Mouse (Mus musculus) liver, embryonic 14.5 days (tissue): ENCODE results near the gene Insr. TPM values are rescaled to one million over a fixed set of nuclear protein-coding genes. Genes with fewer than 3 reads are reported as not detected.
"Not testable (repeated sequence)": the region's sequence is repeated elsewhere in the genome, so short reads cannot be mapped to it uniquely, and the experiment has no call there.

Source experiments
- ATAC-seq: fragments of 200-750 bp; cut with Nextera tagmentation; 2 replicates; pipeline ENCODE4 v1.8.0; 2017; ENCODE audit warnings: moderate number of reproducible peaks, mild to moderate bottlenecking, moderate library complexity; ENCODE audit not compliant: insufficient read depth
- DNase-seq, 3 experiments: peaks; one replicate each; pipeline ENCODE4 v3.0.0-alpha.2; 2012 to 2013; ENCODE audit warnings: low read depth in 3 of 3, low spot score in 3 of 3
- H3K27ac ChIP-seq: fragments of 300-500 bp; sonication (generic); 2 replicates; pipeline ENCODE4 v1.5.1; 2014; ENCODE audit warnings: moderate library complexity, mild to moderate bottlenecking, control low read depth, inconsistent platforms
- H3K27me3 ChIP-seq: fragments of 300-500 bp; sonication (generic); 2 replicates; pipeline ENCODE4 v1.6.1; 2014; ENCODE audit warnings: mild to moderate bottlenecking, low read length, moderate library complexity; ENCODE audit not compliant: control insufficient read depth, insufficient read depth
- H3K36me3 ChIP-seq: fragments of 300-500 bp; sonication (generic); replicated peaks from 2 replicates; pipeline ENCODE4 v1.6.1; 2014; ENCODE audit warnings: low read depth; ENCODE audit not compliant: control insufficient read depth, insufficient read depth
- H3K4me1 ChIP-seq, 2 experiments: fragments of 200-500 bp in 1 of 2; fragments of 300-500 bp in 1 of 2; sonication (generic) in 1 of 2; replicated peaks; 2 replicates each; pipeline ENCODE4 v1.6.1; 2012 to 2014; ENCODE audit warnings: antibody characterized with exemption in 1 of 2, inconsistent platforms in 1 of 2, low read length in 1 of 2; ENCODE audit not compliant: control insufficient read depth in 2 of 2, insufficient read depth in 2 of 2
- H3K4me2 ChIP-seq: fragments of 300-500 bp; sonication (generic); 2 replicates; pipeline ENCODE4 v1.6.1; 2014; ENCODE audit warnings: low read depth, mild to moderate bottlenecking, control low read depth, moderate library complexity
- H3K4me3 ChIP-seq, 2 experiments: fragments of 200-500 bp in 1 of 2; fragments of 300-500 bp in 1 of 2; sonication (generic) in 1 of 2; 2 replicates each; pipeline ENCODE4 v1.5.1; 2012 to 2014; ENCODE audit warnings: low read depth in 2 of 2, low read length in 2 of 2, mild to moderate bottlenecking in 2 of 2, control low read depth in 1 of 2, inconsistent platforms in 1 of 2, moderate library complexity in 1 of 2; ENCODE audit not compliant: insufficient read depth in 1 of 2
- H3K9ac ChIP-seq: fragments of 300-500 bp; sonication (generic); replicated peaks from 2 replicates; pipeline ENCODE4 v1.6.1; 2014; ENCODE audit warnings: mild to moderate bottlenecking, control low read depth, moderate library complexity
- H3K9me3 ChIP-seq: fragments of 300-500 bp; sonication (generic); 2 replicates; pipeline ENCODE4 v1.6.1; 2016; ENCODE audit warnings: low read length, mixed read lengths; ENCODE audit not compliant: control insufficient read depth
- CTCF ChIP-seq: IDR thresholded peaks from 2 replicates; pipeline ENCODE4 v1.5.1; 2016; ENCODE audit warnings: antibody characterized with exemption, low read depth, control low read depth
- EP300 ChIP-seq: IDR thresholded peaks from 2 replicates; pipeline ENCODE4 v1.6.1; 2016; ENCODE audit warnings: antibody characterized with exemption, low read depth
- WGBS: fragments of 180-500 bp; shearing (Covaris S2); extraction: QIAGEN DNeasy Blood & Tissue Kit; methylation state at CpG from one replicate; pipeline ENCODE4 v1.1.7; 2014; ENCODE audit not compliant: insufficient replicate concordance; 5-methylcytosine and 5-hydroxymethylcytosine counted together
- microRNA-seq: library from miRNA; unstranded; fragments of <30 nt; microRNA quantifications from one replicate; pipeline ENCODE4, GENCODE M21; 2016
- polyA plus RNA-seq, 2 experiments: library from polyadenylated mRNA; depleted of rRNA in 1 of 2; stranded (reverse) in 1 of 2; unstranded in 1 of 2; fragments of >200 nt; fragmentation: Nextera tagmentation in 1 of 2; extraction: Ambion mirVana in 1 of 2; gene quantifications; 2 replicates each; pipeline versions ENCODE4 v1.2.1 to v1.2.3; 2012 to 2014

Gene Insr
- polyA plus RNA-seq, 2 experiments = 4.4 to 9.2 TPM

- TF ChIP-seq CTCF (no peak), EP300 (no peak)
- no peaks in the 10 kb centered on the region for H3K9me3 ChIP-seq
- H3K4me1 ChIP-seq = no peaks in the 10 kb centered on the region
- H3K4me3 ChIP-seq = no peak overlapping the region
- no peak overlapping the region for H3K4me2 ChIP-seq
- no peak overlapping the region for H3K9ac ChIP-seq
- no peak overlapping the region for H3K27ac ChIP-seq
- H3K36me3 ChIP-seq = no peaks in the 10 kb centered on the region
- no peak for DNase-seq
- H3K27me3 ChIP-seq = no peaks in the 10 kb centered on the region
- WGBS = 56% methylated on average over 1 of the region's 1 CpGs
- no peak for ATAC-seq
Observed at GRCm38 (mm10) chr8:3146506-3146905, 132.9 kb downstream of the Insr start.

- H3K4me2 ChIP-seq, H3K9me3 ChIP-seq, H3K27ac ChIP-seq, H3K4me1 ChIP-seq, DNase-seq, H3K4me3 ChIP-seq, H3K27me3 ChIP-seq, H3K36me3 ChIP-seq, ATAC-seq, H3K9ac ChIP-seq: not testable (repeated sequence)
- 68% methylated on average over 5 of the region's 5 CpGs for WGBS
Observed at GRCm38 (mm10) chr8:3100416-3100815, 179.0 kb downstream of the Insr start.

Small RNA genes within 50 kb of the gene (microRNA-seq; reads per million reads assigned to microRNA genes)
- gene Gm25775 = not detected

Other genes starting within 250 kb of the Insr start
- gene A430078G23Rik, start 73.8 kb upstream of the Insr start, polyA plus RNA-seq (2012; rRNA removed) = 0.31 and 0.33 TPM in 2 replicates
- 0.36 and 0.85 TPM in 2 replicates for gene A430078G23Rik, start 73.8 kb upstream of the Insr start, polyA plus RNA-seq (2014; fragmentation: Nextera tagmentation; extraction: Ambion mirVana)
- 3.4 and 3.6 TPM in 2 replicates for gene Arhgef18, start 113.4 kb upstream of the Insr start, polyA plus RNA-seq (2012; rRNA removed)
- 2.0 and 2.5 TPM in 2 replicates for gene Arhgef18, start 113.4 kb upstream of the Insr start, polyA plus RNA-seq (2014; fragmentation: Nextera tagmentation; extraction: Ambion mirVana)
- gene Pex11g, start 188.1 kb upstream of the Insr start, polyA plus RNA-seq (2012; rRNA removed) = 2.5 and 3.1 TPM in 2 replicates
- 2.7 and 3.5 TPM in 2 replicates for gene Pex11g, start 188.1 kb upstream of the Insr start, polyA plus RNA-seq (2014; fragmentation: Nextera tagmentation; extraction: Ambion mirVana)
- 0.05 TPM in 1 of 2 replicates, not detected in the other for gene Tex45, start 191.2 kb upstream of the Insr start, polyA plus RNA-seq (2012; rRNA removed)
- gene Tex45, start 191.2 kb upstream of the Insr start, polyA plus RNA-seq (2014; fragmentation: Nextera tagmentation; extraction: Ambion mirVana) = 0.10 TPM in 1 of 2 replicates, not detected in the other
- 4.8 and 6.8 TPM in 2 replicates for gene Zfp358, start 213.5 kb upstream of the Insr start, polyA plus RNA-seq (2012; rRNA removed)
- 1.7 and 2.0 TPM in 2 replicates for gene Zfp358, start 213.5 kb upstream of the Insr start, polyA plus RNA-seq (2014; fragmentation: Nextera tagmentation; extraction: Ambion mirVana)
- gene Mcoln1, start 220.8 kb upstream of the Insr start, polyA plus RNA-seq (2012; rRNA removed) = 26.1 and 31.6 TPM in 2 replicates
- gene Mcoln1, start 220.8 kb upstream of the Insr start, polyA plus RNA-seq (2014; fragmentation: Nextera tagmentation; extraction: Ambion mirVana) = 12.6 and 13.8 TPM in 2 replicates
- gene Pnpla6, start 235.8 kb upstream of the Insr start, polyA plus RNA-seq (2012; rRNA removed) = 12.1 and 14.2 TPM in 2 replicates
- gene Pnpla6, start 235.8 kb upstream of the Insr start, polyA plus RNA-seq (2014; fragmentation: Nextera tagmentation; extraction: Ambion mirVana) = 6.5 and 9.6 TPM in 2 replicates